Mouse (Mus musculus) embryonic fibroblast, embryonic 13.5 days (primary cell): ENCODE data around the gene Skida1.

Experiments used
- CTCF ChIP-seq: IDR thresholded peaks from 2 replicates; pipeline ENCODE4 v1.5.1; 2011; ENCODE audit warnings: mild to moderate bottlenecking, control low read depth, low read length, moderate library complexity, borderline replicate concordance; ENCODE audit not compliant: insufficient read depth
- POLR2A ChIP-seq: IDR thresholded peaks from 2 replicates; pipeline ENCODE4 v1.6.1; 2011; ENCODE audit warnings: low read depth, mild to moderate bottlenecking, control low read depth, low read length, moderate library complexity

GRCm38 (mm10) chr2:18063763-18064251 lies 15.0 kb upstream of the Skida1 start:
- TF ChIP-seq CTCF (no peak), POLR2A (peak; percentile 41)
